Mouse (Mus musculus) midbrain, postnatal 0 days (tissue): Measurements from ENCODE around the gene Etfb. TPM values are rescaled to one million over a fixed set of nuclear protein-coding genes. Genes with fewer than 3 reads are reported as not detected.

ENCODE experiments used
- ATAC-seq: fragments of 200-750 bp; cut with Nextera tagmentation; 2 replicates; pipeline ENCODE4 v1.8.0; 2017; ENCODE audit warnings: moderate number of reproducible peaks, mild to moderate bottlenecking, moderate TSS enrichment, moderate library complexity; ENCODE audit not compliant: low FRiP score
- DNase-seq: peaks from one replicate; pipeline ENCODE4 v3.0.0-alpha.2; 2015; ENCODE audit warnings: low spot score
- H3K27ac ChIP-seq: fragments of 300-500 bp; sonication (generic); 2 replicates; pipeline ENCODE4 v1.5.1; 2014; ENCODE audit warnings: low read depth, mild to moderate bottlenecking, low read length, mixed read lengths
- H3K27me3 ChIP-seq: fragments of 300-500 bp; sonication (generic); 2 replicates; pipeline ENCODE4 v1.6.1; 2014; ENCODE audit warnings: low read length, control low read depth, mixed read lengths; ENCODE audit not compliant: insufficient read depth
- H3K36me3 ChIP-seq: fragments of 300-500 bp; sonication (generic); 2 replicates; pipeline ENCODE4 v1.6.1; 2014; ENCODE audit warnings: low read length, control low read depth, mixed read lengths; ENCODE audit not compliant: insufficient read depth
- H3K4me1 ChIP-seq: fragments of 300-500 bp; sonication (generic); 2 replicates; pipeline ENCODE4 v1.6.1; 2014; ENCODE audit warnings: mild to moderate bottlenecking, control low read depth, antibody characterized with exemption, low read length, mixed read lengths; ENCODE audit not compliant: insufficient read depth
- H3K4me2 ChIP-seq: fragments of 300-500 bp; sonication (generic); 2 replicates; pipeline ENCODE4 v1.6.1; 2014; ENCODE audit warnings: low read depth, mild to moderate bottlenecking, low read length, mixed read lengths; ENCODE audit not compliant: poor library complexity, severe bottlenecking
- H3K4me3 ChIP-seq: fragments of 300-500 bp; sonication (generic); 2 replicates; pipeline ENCODE4 v1.5.1; 2014; ENCODE audit warnings: low read depth, mild to moderate bottlenecking, low read length, moderate library complexity
- H3K9ac ChIP-seq: fragments of 300-500 bp; sonication (generic); replicated peaks from 2 replicates; pipeline ENCODE4 v1.6.1; 2014; ENCODE audit warnings: mild to moderate bottlenecking, low read length, moderate library complexity, mixed read lengths; ENCODE audit not compliant: poor library complexity, severe bottlenecking
- H3K9me3 ChIP-seq: fragments of 300-500 bp; sonication (generic); 2 replicates; pipeline ENCODE4 v1.6.1; 2016; ENCODE audit warnings: low read length, control low read depth
- CTCF ChIP-seq: IDR thresholded peaks from 2 replicates; pipeline ENCODE4 v1.5.1; 2016; ENCODE audit warnings: antibody characterized with exemption, mild to moderate bottlenecking
- WGBS: fragments of 180-500 bp; shearing (Covaris S2); extraction: QIAGEN DNeasy Blood & Tissue Kit; methylation state at CpG from one replicate; pipeline ENCODE4 v1.1.7; 2014; 5-methylcytosine and 5-hydroxymethylcytosine counted together
- polyA plus RNA-seq: library from polyadenylated mRNA; unstranded; fragments of >200 nt; fragmentation: Nextera tagmentation; extraction: Ambion mirVana; gene quantifications from 2 replicates; pipeline ENCODE4 v1.2.1, GENCODE M21; 2015
- total RNA-seq: library from RNA; depleted of rRNA; stranded (reverse); fragments of >200 nt; gene quantifications from 2 replicates; pipeline ENCODE4 v1.2.3, GENCODE M21; 2014

The Etfb gene
- total and polyA plus RNA-seq, 2 experiments from 2014 or later: 28.6 to 94.0 TPM

DNA sequence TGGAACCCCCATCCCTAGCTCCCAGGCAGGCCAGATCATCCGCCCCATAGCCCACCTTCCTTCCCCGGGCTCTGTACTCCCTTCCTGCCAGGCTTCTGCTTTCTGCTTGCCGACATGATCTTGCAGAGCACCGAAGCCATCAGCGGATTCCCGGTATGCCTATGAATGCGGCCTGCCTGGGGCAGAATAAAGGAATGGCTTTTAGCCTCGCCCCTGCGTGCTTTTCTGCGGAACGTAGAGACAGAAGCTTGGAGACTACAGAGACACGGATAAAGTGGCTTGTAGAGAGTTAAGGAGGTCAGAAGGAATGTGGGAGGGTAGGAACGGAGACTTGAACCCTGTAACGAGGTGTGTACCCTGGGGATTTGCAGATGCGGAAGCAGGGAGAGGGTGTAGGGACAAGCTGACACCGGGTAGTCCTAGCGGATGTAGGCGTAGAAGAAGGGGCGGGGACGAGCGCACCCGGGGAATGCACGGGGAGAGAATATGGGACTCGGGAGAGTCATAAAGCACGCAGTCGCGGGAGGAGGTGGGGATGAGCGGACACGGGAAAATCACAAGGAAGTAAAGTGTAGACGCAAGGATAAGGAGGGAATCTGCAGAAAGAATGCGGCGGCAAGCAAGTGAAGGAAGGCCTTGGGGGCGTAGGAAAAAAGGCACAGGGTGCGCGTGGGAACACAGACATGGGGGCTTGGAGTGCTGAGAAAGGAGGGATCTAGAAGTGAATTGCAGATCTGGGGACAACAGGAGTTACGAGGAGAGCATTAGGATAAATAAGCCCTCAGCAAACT is 562 bp upstream of the Etfb start:
- DNase-seq (peak; percentile 56), ATAC-seq (peak; percentile 81)
- Histone ChIP-seq H3K9me3 (no peaks in the 10 kb centered on the region), H3K27me3 (no peaks in the 10 kb centered on the region), H3K4me2 (peak overlapping the region; percentile 60), H3K36me3 (no peaks in the 10 kb centered on the region), H3K27ac (peak overlapping the region; percentile 87), H3K4me3 (peak overlapping the region; percentile 50), H3K9ac (peak overlapping the region; percentile 65), H3K4me1 (peaks cover 16% of the 10 kb centered on the region)
- under 1% methylated on average over 36 of the region's 36 CpGs for WGBS
- TF ChIP-seq CTCF: no peak

- no peak overlapping the region for H3K9ac ChIP-seq
- H3K4me2 ChIP-seq: no peak overlapping the region
- no peak overlapping the region for H3K27ac ChIP-seq
- 94% methylated on average over 4 of the region's 4 CpGs for WGBS
- no peaks in the 10 kb centered on the region for H3K9me3 ChIP-seq
- no peak for ATAC-seq
- H3K4me1 ChIP-seq: peaks cover 13% of the 10 kb centered on the region
- no peak for TF ChIP-seq CTCF
- peaks cover 5% of the 10 kb centered on the region; the same call in 1 of the 2 replicates for H3K36me3 ChIP-seq
- no peak for DNase-seq
- no peak overlapping the region for H3K4me3 ChIP-seq
- H3K27me3 ChIP-seq: no peaks in the 10 kb centered on the region
Observed at GRCm38 (mm10) chr7:43447801-43448200, 3.9 kb downstream of the Etfb start.

- no peak for DNase-seq
- Histone ChIP-seq H3K4me3 (no peak overlapping the region), H3K27ac (no peak overlapping the region), H3K27me3 (no peaks in the 10 kb centered on the region), H3K9ac (no peak overlapping the region), H3K4me1 (peaks cover 10% of the 10 kb centered on the region), H3K36me3 (peaks cover 5% of the 10 kb centered on the region; the same call in 1 of the 2 replicates), H3K4me2 (no peak overlapping the region), H3K9me3 (no peaks in the 10 kb centered on the region)
- ATAC-seq: no peak
- TF ChIP-seq CTCF: no peak
- WGBS: 92% methylated on average over 2 of the region's 3 CpGs
Observed at GRCm38 (mm10) chr7:43448246-43448645, 4.4 kb downstream of the Etfb start.

GRCm38 (mm10) chr7:43449811-43450210 is 5.9 kb downstream of the Etfb start:
- DNase-seq: no peak
- peaks cover 3% of the 10 kb centered on the region; the same call in 1 of the 2 replicates for H3K4me1 ChIP-seq
- TF ChIP-seq CTCF: no peak
- no peak overlapping the region for H3K4me3 ChIP-seq
- peaks cover 5% of the 10 kb centered on the region; the same call in 1 of the 2 replicates for H3K36me3 ChIP-seq
- H3K4me2 ChIP-seq: no peak overlapping the region
- WGBS: 98% methylated on average over 2 of the region's 2 CpGs
- no peak overlapping the region for H3K27ac ChIP-seq
- H3K9me3 ChIP-seq: no peaks in the 10 kb centered on the region
- ATAC-seq: no peak
- no peak overlapping the region for H3K9ac ChIP-seq
- H3K27me3 ChIP-seq: no peaks in the 10 kb centered on the region

GRCm38 (mm10) chr7:43451726-43452125 is 7.8 kb downstream of the Etfb start:
- no peak overlapping the region for H3K9ac ChIP-seq
- H3K4me2 ChIP-seq: no peak overlapping the region
- H3K4me1 ChIP-seq: no peaks in the 10 kb centered on the region
- peaks cover 10% of the 10 kb centered on the region for H3K36me3 ChIP-seq
- no peak for TF ChIP-seq CTCF
- DNase-seq (no peak), ATAC-seq (no peak)
- WGBS: 98% methylated on average over 11 of the region's 11 CpGs
- no peak overlapping the region for H3K27ac ChIP-seq
- no peak overlapping the region for H3K4me3 ChIP-seq
- H3K9me3 ChIP-seq: no peaks in the 10 kb centered on the region
- no peaks in the 10 kb centered on the region for H3K27me3 ChIP-seq

- WGBS: 49% methylated on average over 4 of the region's 4 CpGs
- DNase-seq (no peak), ATAC-seq (no peak)
Observed at GRCm38 (mm10) chr7:43452609-43453008, 8.7 kb downstream of the Etfb start.

More at GRCm38 (mm10) chr7:43452609-43453008, 8.7 kb downstream of the Etfb start:
- Histone ChIP-seq H3K4me1 (no peaks in the 10 kb centered on the region), H3K4me3 (no peak overlapping the region), H3K36me3 (peaks cover 15% of the 10 kb centered on the region), H3K4me2 (no peak overlapping the region), H3K9ac (no peak overlapping the region), H3K27me3 (no peaks in the 10 kb centered on the region), H3K27ac (no peak overlapping the region), H3K9me3 (no peaks in the 10 kb centered on the region)
- no peak for TF ChIP-seq CTCF
